Mouse (Mus musculus) embryo, embryonic 10.5 days (tissue): Measurements from ENCODE around the gene Csnk1e.

Source experiments
- DNase-seq: peaks from one replicate; pipeline ENCODE4 v3.0.0-alpha.2; 2015; ENCODE audit warnings: low spot score

The Csnk1e gene

GRCm38 (mm10) chr15:79442961-79443518, 12.3 kb downstream of the Csnk1e start:
- DNase-seq: no peak

DNA sequence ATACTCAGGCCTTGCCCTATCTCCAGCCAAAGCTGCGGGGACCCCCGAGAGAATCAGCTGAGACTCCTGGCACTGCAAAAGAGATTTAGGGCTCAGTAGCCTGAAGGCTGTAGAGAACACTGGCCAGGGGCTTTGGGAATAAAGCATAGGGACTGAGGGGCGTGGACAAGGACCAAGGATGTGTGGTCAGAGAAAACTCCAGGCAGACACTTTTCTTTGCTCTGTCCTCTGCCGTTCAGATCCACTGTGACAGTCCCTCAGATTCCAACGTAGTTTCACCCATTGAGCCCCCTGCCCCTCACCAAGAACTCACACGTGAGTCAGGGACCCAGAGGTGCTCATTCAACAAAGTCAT, 13.1 kb downstream of the Csnk1e start:
- no peak for DNase-seq

DNA sequence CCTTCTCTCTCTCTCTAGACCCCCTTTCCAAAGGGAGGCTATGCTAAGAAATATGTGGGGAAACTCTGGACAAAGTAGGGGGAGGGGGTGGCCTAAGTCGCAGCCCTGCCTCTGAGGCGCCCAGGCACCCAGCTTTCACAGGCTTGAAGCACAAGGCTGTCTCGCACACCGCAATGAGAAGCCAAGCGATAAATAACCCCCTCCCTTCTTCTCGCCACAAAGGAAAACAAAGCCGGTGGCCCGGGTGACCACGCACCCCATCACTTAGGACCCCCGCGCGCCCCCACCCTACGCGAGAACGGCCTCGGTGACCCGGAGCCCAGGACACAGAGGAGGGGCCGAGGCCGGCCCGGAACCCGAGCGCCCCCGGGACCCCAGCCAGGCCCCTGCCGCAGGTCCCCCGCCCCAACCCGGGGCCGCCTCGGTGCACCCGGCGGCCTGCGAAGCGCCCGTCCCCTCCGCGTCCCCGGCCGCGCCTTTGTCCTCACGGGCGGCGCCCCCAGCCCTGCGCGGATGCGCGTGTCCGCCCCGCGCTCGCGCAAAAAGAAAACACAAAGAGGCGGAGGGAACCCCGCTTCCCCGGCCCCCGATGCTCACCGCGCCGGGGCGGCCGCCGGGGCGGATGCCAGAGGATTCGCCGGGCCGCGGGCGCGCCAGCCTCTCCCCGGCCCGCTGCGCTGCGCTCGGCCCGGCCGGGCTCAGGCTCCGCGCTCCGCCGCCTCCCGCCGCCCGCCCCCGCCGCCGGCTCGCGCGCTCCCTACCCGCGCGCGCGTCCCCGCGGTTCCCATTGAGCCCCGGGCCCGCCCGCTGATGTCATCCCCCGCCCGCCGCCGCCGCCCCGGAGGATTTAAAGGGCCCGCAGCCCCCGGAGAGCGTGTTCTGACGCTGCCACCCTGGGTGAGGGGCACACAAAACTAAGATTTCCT, 13.8 kb downstream of the Csnk1e start:
- DNase-seq: peak; percentile 85

DNA sequence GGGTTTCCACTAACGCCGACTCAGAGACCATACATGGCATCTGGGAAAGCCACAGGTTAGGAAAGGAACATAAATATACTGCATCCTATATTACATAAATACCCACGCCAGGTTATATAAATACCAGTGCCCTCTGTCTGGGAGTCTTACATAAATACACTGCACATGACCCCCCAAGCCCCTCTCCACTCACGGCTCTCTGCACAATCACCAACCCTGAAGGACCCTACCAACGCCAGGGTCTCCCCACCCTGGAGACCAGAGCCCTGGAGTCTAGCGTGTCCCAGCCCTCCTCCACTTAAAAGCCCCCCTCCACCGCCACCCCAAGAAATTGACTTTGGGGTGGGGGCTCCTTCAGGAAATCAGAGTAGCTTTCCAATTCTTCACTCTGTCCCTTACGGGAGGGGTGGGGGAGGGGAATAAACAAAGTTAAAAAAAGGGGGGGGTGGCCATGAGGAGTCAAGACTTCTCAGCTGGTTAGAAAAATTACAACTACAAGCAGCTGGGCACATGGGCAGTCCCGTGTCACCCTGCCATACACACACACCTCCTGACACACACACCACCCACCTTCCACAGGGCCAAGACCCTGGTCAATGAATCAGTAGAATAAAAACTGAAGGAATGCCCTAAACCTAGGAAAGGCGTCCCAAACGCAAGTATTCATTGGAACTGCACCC, 14.6 kb downstream of the Csnk1e start:
- no peak for DNase-seq

DNA sequence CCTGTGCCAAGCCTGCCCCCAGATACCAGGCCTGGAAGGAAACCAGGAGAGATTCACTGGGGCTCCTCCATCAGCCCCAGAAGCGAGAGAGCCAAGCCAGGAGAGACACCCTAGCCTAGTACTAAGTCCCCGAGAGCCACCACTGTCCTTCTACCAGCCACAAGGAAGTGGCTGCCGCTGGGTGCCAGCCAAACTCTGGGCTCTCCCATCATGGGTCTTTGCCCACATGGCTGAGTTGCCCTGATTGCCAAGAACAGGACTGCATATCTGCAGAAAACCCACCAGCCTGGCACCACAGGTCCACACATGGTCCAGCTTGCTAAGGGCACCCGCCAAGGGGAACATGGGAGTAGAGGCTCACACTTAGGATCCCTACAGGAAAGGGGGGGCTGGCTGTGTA, 15.1 kb downstream of the Csnk1e start:
- no peak for DNase-seq

- no peak for DNase-seq
Observed at GRCm38 (mm10) chr15:79439386-79439785, 16.0 kb downstream of the Csnk1e start.

GRCm38 (mm10) chr15:79438816-79439215, 16.6 kb downstream of the Csnk1e start:
- DNase-seq: no peak

- DNase-seq: no peak
Observed at GRCm38 (mm10) chr15:79438209-79438810, 17.1 kb downstream of the Csnk1e start.

DNA sequence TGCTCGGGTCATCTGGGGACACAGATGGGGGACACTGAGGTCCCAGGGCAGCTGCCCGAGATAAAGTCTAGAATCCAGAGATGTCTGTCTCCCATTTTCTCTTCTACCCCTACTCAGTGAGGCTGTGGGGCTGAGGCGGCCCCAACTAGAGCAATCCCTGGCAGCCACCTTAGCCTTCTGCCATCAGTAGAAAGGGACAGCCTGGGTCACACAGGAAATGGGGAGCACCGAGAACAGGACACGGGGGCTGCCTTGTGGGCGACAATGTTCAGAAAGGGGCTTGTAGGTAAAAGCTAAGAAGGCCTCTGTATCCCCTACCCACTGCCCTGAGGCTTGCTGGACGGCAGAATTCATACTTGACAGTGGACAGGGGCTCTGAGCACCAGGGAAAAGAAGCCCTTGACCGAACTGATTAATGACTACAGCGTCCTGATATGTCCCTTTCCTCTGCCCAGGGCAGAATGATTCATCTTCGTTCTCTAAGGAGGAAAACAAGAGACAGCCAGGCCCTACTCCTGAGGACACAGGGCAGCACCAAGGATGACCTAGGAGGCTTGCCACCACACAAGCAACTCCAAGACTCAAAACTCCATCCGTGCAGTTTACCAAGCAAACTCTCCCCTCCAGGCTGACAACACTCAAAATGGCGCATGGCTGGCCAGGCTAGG, 17.7 kb downstream of the Csnk1e start:
- DNase-seq: no peak

- DNase-seq: no peak
Observed at GRCm38 (mm10) chr15:79436481-79436921, 18.9 kb downstream of the Csnk1e start.

GRCm38 (mm10) chr15:79435191-79435671, 20.1 kb downstream of the Csnk1e start:
- DNase-seq: peak; percentile 32

- peak; percentile 37 for DNase-seq
Observed at GRCm38 (mm10) chr15:79432892-79433291, 22.5 kb downstream of the Csnk1e start.

- DNase-seq: no peak
Observed at GRCm38 (mm10) chr15:79432328-79432727, 23.0 kb downstream of the Csnk1e start.

DNA sequence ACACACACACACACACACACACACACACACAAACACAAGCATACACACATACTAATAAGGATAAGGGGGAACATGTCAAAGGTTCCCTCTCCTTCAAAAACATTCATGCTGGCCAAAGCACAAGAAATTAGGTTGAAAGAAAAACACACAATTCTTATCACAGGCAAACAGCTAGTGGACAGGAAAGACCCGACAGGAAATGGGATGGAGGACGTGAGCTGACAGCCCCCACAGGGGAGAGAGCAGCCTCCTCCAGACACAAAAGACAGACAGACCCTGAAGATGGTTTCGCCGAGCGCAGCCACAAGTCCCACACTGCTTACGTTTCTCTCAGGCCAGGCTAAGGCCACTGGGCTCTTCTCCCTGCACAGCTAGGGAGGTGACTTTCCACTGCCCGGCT, 23.4 kb downstream of the Csnk1e start:
- no peak for DNase-seq

DNA sequence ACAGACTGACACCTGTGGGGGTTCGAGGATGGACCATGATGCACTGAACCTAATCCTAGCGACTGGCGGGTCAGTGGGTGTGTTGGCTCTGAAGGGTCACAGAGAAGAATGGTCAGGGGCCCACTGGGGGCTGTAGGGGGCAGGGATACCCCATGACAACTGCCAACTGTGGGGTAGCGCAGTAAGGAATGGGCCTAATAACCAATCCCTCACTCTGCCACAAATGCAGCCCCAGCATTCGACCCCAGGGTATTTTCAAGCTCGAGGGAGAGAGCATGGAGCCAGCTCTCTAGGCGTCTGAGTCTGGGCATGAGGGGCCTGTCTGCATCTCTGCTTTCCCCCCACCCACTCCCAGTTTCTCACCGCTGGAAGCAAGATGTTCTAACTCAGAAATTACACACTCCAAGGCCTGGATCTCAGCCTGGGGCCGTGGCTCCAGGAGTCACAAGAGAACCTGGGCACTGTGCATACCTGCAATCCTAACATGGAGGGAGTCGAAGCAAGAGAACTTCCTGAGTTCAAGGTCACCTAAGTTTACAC, 24.8 kb downstream of the Csnk1e start:
- no peak for DNase-seq

DNA sequence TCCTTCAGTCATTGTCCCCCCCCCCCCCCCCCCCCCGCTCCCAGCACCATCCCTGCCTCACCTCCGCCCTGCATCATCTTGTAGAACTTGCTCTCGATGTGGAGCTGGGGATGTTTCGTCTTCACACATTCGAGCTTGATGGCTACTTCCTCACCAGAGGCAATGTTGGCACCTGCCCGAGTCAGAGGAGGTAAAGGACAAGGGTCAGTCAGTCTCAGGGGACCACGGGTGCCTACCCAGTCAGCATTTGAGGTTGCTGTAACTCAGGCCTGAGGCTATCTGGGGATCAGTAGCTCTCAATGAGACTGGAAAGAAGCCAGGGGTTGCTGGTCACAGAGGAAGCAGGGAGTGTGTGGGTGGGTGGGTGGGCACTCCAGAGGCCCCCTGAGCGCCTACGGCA, 25.4 kb downstream of the Csnk1e start:
- DNase-seq: no peak

- no peak for DNase-seq
Observed at GRCm38 (mm10) chr15:79429527-79429926, 25.8 kb downstream of the Csnk1e start.

DNA sequence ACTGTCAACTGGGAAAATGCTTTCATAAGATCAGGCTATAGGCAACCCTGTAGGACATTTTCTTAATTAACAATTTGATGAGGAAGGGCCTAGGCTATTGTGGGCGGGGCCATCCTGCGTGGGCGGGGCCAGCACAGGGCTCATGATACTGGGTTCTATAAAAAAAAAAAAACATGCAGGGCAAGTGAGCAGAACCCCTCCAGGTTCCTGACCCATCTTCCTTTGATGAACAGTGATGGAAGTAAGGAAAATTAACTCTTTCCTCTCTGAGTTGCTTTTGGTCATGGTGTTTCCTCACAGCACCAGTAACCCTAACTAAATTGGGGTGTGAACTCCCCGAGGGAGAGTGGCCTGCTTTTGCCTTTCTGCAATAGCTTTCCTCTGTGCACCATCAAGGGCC, 26.8 kb downstream of the Csnk1e start:
- DNase-seq: no peak

DNA sequence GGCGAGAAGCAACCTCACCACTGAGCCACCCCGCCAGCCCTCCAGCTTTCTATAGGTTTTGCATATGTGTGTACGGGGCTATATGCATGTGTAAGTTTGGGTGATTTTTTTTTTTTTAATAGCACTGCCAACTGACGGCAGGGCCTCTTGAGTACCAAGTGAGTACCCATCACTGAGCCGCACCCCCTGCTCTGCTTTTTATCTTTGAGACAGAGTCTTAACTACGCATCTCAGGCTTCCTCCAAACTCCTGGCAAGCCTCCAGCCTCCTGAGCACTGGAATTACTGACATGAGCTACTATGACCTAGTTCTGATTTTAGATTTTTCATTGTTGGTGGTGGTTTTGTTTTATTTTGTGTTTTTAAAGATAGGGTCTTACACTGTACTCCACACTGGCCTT, 27.9 kb downstream of the Csnk1e start:
- DNase-seq: no peak

DNA sequence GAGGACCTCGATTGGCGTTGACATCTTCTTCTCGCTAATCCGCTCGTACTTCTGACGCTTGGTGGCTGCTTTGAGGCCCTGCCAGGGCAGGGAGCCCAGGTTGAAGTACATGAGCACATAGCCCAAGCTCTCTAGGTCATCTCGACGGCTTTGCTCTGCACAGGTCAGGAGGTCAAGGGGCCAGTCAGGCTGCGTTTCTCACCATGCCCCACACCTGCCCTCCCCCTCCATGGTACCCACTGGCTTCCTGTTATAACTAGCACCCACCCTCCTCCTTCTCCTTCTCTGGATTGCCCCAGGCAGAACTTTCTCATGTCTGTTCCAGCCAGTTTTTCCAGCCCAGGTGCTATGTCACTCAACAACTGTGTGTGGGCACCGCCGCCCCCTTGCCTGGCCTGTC, 29.9 kb downstream of the Csnk1e start:
- no peak for DNase-seq

DNA sequence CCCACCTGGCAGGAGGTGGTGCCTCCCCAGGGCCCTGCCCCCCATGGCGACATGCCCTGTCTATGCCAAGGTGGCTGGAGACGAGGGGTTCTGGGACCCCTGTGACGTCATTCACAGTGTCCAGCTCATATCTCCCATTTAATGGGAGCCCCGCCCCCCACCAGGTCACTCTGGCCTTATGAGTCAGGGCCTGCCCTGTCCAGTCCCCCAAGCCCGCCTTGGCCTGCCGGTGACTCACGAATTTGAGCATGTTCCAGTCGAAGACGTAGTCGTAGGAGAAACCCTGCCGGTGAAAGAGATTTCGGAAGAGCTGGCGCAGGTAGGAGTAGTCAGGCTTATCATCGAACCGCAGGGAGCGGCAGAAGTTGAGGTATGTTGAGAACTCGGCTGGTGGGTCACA, 30.8 kb downstream of the Csnk1e start:
- no peak for DNase-seq
